Mouse (Mus musculus) neural tube, embryonic 11.5 days (tissue): ENCODE results near the gene Tubgcp4. TPM values are rescaled to one million over a fixed set of nuclear protein-coding genes. Genes with fewer than 3 reads are reported as not detected.

Experiments used
- ATAC-seq: fragments of 200-750 bp; cut with Nextera tagmentation; 2 replicates; pipeline ENCODE4 v1.8.0; 2017; ENCODE audit warnings: moderate number of reproducible peaks, mild to moderate bottlenecking, moderate TSS enrichment, moderate library complexity; ENCODE audit not compliant: insufficient read depth, low FRiP score, low TSS enrichment
- DNase-seq: peaks from one replicate; pipeline ENCODE4 v3.0.0-alpha.2; 2015; ENCODE audit warnings: low spot score
- H3K27ac ChIP-seq: fragments of 300-500 bp; sonication (generic); 2 replicates; pipeline ENCODE4 v1.5.1; 2014; ENCODE audit warnings: low read depth, mild to moderate bottlenecking, low read length
- H3K27me3 ChIP-seq: fragments of 300-500 bp; sonication (generic); 2 replicates; pipeline ENCODE4 v1.6.1; 2014; ENCODE audit warnings: mild to moderate bottlenecking, low read length, mixed read lengths; ENCODE audit not compliant: control insufficient read depth, insufficient read depth
- H3K36me3 ChIP-seq: fragments of 300-500 bp; sonication (generic); 2 replicates; pipeline ENCODE4 v1.6.1; 2014; ENCODE audit warnings: mild to moderate bottlenecking, low read length, moderate library complexity, mixed read lengths; ENCODE audit not compliant: control insufficient read depth, insufficient read depth
- H3K4me1 ChIP-seq: fragments of 300-500 bp; sonication (generic); 2 replicates; pipeline ENCODE4 v1.6.1; 2014; ENCODE audit warnings: low read length, mixed read lengths; ENCODE audit not compliant: control insufficient read depth, insufficient read depth
- H3K4me2 ChIP-seq: fragments of 300-500 bp; sonication (generic); 2 replicates; pipeline ENCODE4 v1.6.1; 2014; ENCODE audit warnings: low read depth, mild to moderate bottlenecking, moderate library complexity
- H3K4me3 ChIP-seq: fragments of 300-500 bp; sonication (generic); 2 replicates; pipeline ENCODE4 v1.5.1; 2014; ENCODE audit warnings: low read depth, low read length
- H3K9ac ChIP-seq: fragments of 300-500 bp; sonication (generic); 2 replicates; pipeline ENCODE4 v1.6.1; 2014; ENCODE audit warnings: mild to moderate bottlenecking, low read length
- H3K9me3 ChIP-seq: fragments of 300-500 bp; sonication (generic); 2 replicates; pipeline ENCODE4 v1.6.1; 2016; ENCODE audit warnings: low read length; ENCODE audit not compliant: control insufficient read depth
- WGBS: fragments of 180-500 bp; shearing (Covaris S2); extraction: QIAGEN DNeasy Blood & Tissue Kit; methylation state at CpG from one replicate; pipeline ENCODE4 v1.1.7; 2014; 5-methylcytosine and 5-hydroxymethylcytosine counted together
- polyA plus RNA-seq: library from polyadenylated mRNA; unstranded; fragments of >200 nt; fragmentation: Nextera tagmentation; extraction: Ambion mirVana; gene quantifications from 2 replicates; pipeline ENCODE4 v1.2.1, GENCODE M21; 2014

The Tubgcp4 gene
- polyA plus RNA-seq, 1 experiment from 2014 or later, result 59.2 TPM

- H3K27me3 ChIP-seq, result no peaks in the 10 kb centered on the region
- H3K27ac ChIP-seq, result no peak overlapping the region
- ATAC-seq, result no peak
- no peak overlapping the region for H3K9ac ChIP-seq
- H3K36me3 ChIP-seq, result peaks cover 16% of the 10 kb centered on the region
- H3K4me2 ChIP-seq, result no peak overlapping the region
- no peak for DNase-seq
- no peak overlapping the region for H3K4me3 ChIP-seq
- no peaks in the 10 kb centered on the region for H3K4me1 ChIP-seq
- no peaks in the 10 kb centered on the region for H3K9me3 ChIP-seq
- WGBS, result 91% methylated on average over 2 of the region's 2 CpGs
These were observed 52.6 kb downstream of the Tubgcp4 start for GRCm38 (mm10) chr2:121223010-121223409.

GRCm38 (mm10) chr2:121228135-121228534 lies 57.7 kb downstream of the Tubgcp4 start:
- peaks cover 14% of the 10 kb centered on the region for H3K36me3 ChIP-seq
- WGBS, result 92% methylated on average over 4 of the region's 4 CpGs
- DNase-seq, result no peak

GRCm38 (mm10) chr2:121235460-121236072 lies 65.1 kb downstream of the Tubgcp4 start:
- Histone ChIP-seq H3K27ac (no peak overlapping the region), H3K4me3 (no peak overlapping the region), H3K27me3 (no peaks in the 10 kb centered on the region), H3K9ac (no peak overlapping the region), H3K9me3 (no peaks in the 10 kb centered on the region), H3K4me2 (no peak overlapping the region), H3K4me1 (no peaks in the 10 kb centered on the region), H3K36me3 (peaks cover 19% of the 10 kb centered on the region)
- no peak for ATAC-seq
- no peak for DNase-seq
- WGBS, result 87% methylated on average over 8 of the region's 8 CpGs

More at GRCm38 (mm10) chr2:121228135-121228534, 57.7 kb downstream of the Tubgcp4 start:
- no peak overlapping the region for H3K9ac ChIP-seq
- no peak overlapping the region for H3K4me3 ChIP-seq
- ATAC-seq, result no peak
- no peak overlapping the region for H3K4me2 ChIP-seq
- no peak overlapping the region for H3K27ac ChIP-seq
- H3K27me3 ChIP-seq, result no peaks in the 10 kb centered on the region
- H3K4me1 ChIP-seq, result no peaks in the 10 kb centered on the region
- no peaks in the 10 kb centered on the region for H3K9me3 ChIP-seq

GRCm38 (mm10) chr2:121239426-121239825 lies 69.0 kb downstream of the Tubgcp4 start:
- Histone ChIP-seq H3K9me3 (no peaks in the 10 kb centered on the region), H3K4me3 (no peak overlapping the region), H3K9ac (no peak overlapping the region), H3K4me1 (no peaks in the 10 kb centered on the region), H3K27me3 (no peaks in the 10 kb centered on the region), H3K27ac (no peak overlapping the region), H3K4me2 (no peak overlapping the region), H3K36me3 (peaks cover 20% of the 10 kb centered on the region)
- DNase-seq (no peak), ATAC-seq (no peak)
- 94% methylated on average over 4 of the region's 4 CpGs for WGBS

GRCm38 (mm10) chr2:121244099-121244498 lies 73.6 kb downstream of the Tubgcp4 start:
- no peak overlapping the region for H3K4me3 ChIP-seq
- ATAC-seq (no peak), DNase-seq (no peak)
- H3K27ac ChIP-seq, result no peak overlapping the region
- no peaks in the 10 kb centered on the region for H3K4me1 ChIP-seq
- no peak overlapping the region for H3K9ac ChIP-seq
- H3K4me2 ChIP-seq, result no peak overlapping the region
- H3K27me3 ChIP-seq, result no peaks in the 10 kb centered on the region
- 93% methylated on average over 5 of the region's 5 CpGs for WGBS
- H3K36me3 ChIP-seq, result peaks cover 16% of the 10 kb centered on the region
- no peaks in the 10 kb centered on the region for H3K9me3 ChIP-seq

Other genes starting within 250 kb of the Tubgcp4 start
- gene Ubr1, start 199.9 kb upstream of the Tubgcp4 start, polyA plus RNA-seq, result 23.7 and 25.7 TPM in 2 replicates
- gene Tmem62, start 193.6 kb upstream of the Tubgcp4 start, polyA plus RNA-seq, result 5.2 and 7.6 TPM in 2 replicates
- 52.0 and 57.7 TPM in 2 replicates for gene Ccndbp1, start 162.3 kb upstream of the Tubgcp4 start, polyA plus RNA-seq
- 3.6 and 3.7 TPM in 2 replicates for gene Epb42, start 133.6 kb upstream of the Tubgcp4 start, polyA plus RNA-seq
- 0.11 TPM in 1 of 2 replicates, not detected in the other for gene Tgm5, start 84.8 kb upstream of the Tubgcp4 start, polyA plus RNA-seq
- not detected in 2 replicates for gene Tgm7, start 60.9 kb upstream of the Tubgcp4 start, polyA plus RNA-seq
- 33.6 and 35.6 TPM in 2 replicates for gene Adal, start 30.2 kb upstream of the Tubgcp4 start, polyA plus RNA-seq
- gene Lcmt2, start 30.0 kb upstream of the Tubgcp4 start, polyA plus RNA-seq, result 22.9 and 23.2 TPM in 2 replicates
- 14.6 and 15.0 TPM in 2 replicates for gene Zscan29, start 471 bp downstream of the Tubgcp4 start, polyA plus RNA-seq
- 143 and 151 TPM in 2 replicates for gene Trp53bp1, start 100.8 kb downstream of the Tubgcp4 start, polyA plus RNA-seq
- gene Map1a, start 118.9 kb downstream of the Tubgcp4 start, polyA plus RNA-seq, result 17.5 and 19.2 TPM in 2 replicates
- gene Ppip5k1, start 184.7 kb downstream of the Tubgcp4 start, polyA plus RNA-seq, result 10.8 and 11.4 TPM in 2 replicates
- gene Ckmt1, start 187.1 kb downstream of the Tubgcp4 start, polyA plus RNA-seq, result 8.2 and 9.8 TPM in 2 replicates
- not detected in 2 replicates for gene Strc, start 216.5 kb downstream of the Tubgcp4 start, polyA plus RNA-seq
- 527 and 585 TPM in 2 replicates for gene Pdia3, start 243.1 kb downstream of the Tubgcp4 start, polyA plus RNA-seq
- gene Catsper2, start 243.1 kb downstream of the Tubgcp4 start, polyA plus RNA-seq, result 1.7 and 4.0 TPM in 2 replicates